Mouse (Mus musculus): Measurements from ENCODE around the gene Zic5. TPM values are rescaled to one million over a fixed set of nuclear protein-coding genes. Genes with fewer than 3 reads are reported as not detected.
A peak's percentile ranks its signal among the peaks of the same experiment; 100 is the strongest.

Gene Zic5
- polyA plus RNA-seq, 1 experiment from 2014 or later, result 0.06 TPM

DNA sequence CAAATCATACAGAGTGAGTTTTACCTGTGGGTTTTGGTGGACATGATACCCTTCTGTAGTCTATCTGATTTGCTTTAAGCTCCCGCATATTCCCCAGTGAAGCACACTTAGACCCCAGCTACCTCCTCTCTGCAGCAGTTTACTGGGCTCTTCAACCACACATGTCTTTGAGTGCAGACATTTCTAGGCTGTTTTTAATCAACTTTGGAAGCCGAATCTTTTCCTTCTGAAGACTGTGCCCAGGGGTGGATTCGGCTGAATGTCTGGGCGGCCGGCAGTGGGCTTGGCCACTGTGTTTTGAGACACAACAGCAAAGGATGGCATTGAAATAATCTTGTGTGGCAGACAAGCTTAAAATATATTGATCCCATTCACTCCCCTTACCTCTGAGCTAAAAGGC lies 21.9 kb upstream of the Zic5 start:
- H3K4me3 ChIP-seq (ENCODE audit: low read length), result no peak overlapping the region
- no peak overlapping the region for H3K27ac ChIP-seq (ENCODE audit: low read length)
- no peaks in the 10 kb centered on the region for H3K36me3 ChIP-seq (ENCODE audit: insufficient read depth, low read length)
- no peak overlapping the region for H3K9ac ChIP-seq (replicated peaks; ENCODE audit: low read length)
- H3K4me1 ChIP-seq (ENCODE audit: insufficient read depth, low read length), result peaks cover 4% of the 10 kb centered on the region; the same call in 1 of the 2 replicates
- WGBS, result 1% methylated on average over 5 of the region's 5 CpGs
- H3K4me2 ChIP-seq (replicated peaks; ENCODE audit: low read depth, low read length), result no peak overlapping the region
- H3K9me3 ChIP-seq (ENCODE audit: low read length), result no peaks in the 10 kb centered on the region
- peaks cover 81% of the 10 kb centered on the region for H3K27me3 ChIP-seq (ENCODE audit: insufficient read depth, low read length)
- ATAC-seq (ENCODE audit: low FRiP score, low TSS enrichment), result no peak

DNA sequence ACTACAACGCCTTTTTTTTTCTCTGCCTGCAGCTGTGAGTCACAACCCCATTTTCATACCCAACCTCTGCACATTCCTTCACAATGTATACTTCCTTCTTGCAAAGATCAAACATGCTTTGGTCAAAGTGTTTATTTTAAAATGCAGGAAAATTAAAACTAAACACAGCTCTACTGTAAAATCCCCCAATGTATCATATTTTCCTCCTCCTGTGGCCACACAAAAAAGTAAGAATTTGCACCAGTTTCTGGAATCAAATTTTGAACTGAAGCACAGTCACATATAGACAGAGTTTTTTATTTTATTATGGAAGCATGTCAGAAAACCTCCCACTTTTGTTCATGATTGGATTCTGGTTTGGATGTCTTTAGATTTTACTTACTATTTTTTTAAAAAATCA lies 21.1 kb upstream of the Zic5 start:
- ATAC-seq (ENCODE audit: low FRiP score, low TSS enrichment), result no peak
- 0% methylated on average over 1 of the region's 1 CpGs for WGBS
- peaks cover 4% of the 10 kb centered on the region; the same call in 1 of the 2 replicates for H3K4me1 ChIP-seq (ENCODE audit: insufficient read depth, low read length)
- no peaks in the 10 kb centered on the region for H3K9me3 ChIP-seq (ENCODE audit: low read length)
- no peaks in the 10 kb centered on the region for H3K36me3 ChIP-seq (ENCODE audit: insufficient read depth, low read length)
- H3K4me3 ChIP-seq (ENCODE audit: low read length), result no peak overlapping the region
- no peak overlapping the region for H3K4me2 ChIP-seq (replicated peaks; ENCODE audit: low read depth, low read length)
- H3K9ac ChIP-seq (replicated peaks; ENCODE audit: low read length), result no peak overlapping the region
- H3K27ac ChIP-seq (ENCODE audit: low read length), result no peak overlapping the region
- H3K27me3 ChIP-seq (ENCODE audit: insufficient read depth, low read length), result peaks cover 86% of the 10 kb centered on the region

DNA sequence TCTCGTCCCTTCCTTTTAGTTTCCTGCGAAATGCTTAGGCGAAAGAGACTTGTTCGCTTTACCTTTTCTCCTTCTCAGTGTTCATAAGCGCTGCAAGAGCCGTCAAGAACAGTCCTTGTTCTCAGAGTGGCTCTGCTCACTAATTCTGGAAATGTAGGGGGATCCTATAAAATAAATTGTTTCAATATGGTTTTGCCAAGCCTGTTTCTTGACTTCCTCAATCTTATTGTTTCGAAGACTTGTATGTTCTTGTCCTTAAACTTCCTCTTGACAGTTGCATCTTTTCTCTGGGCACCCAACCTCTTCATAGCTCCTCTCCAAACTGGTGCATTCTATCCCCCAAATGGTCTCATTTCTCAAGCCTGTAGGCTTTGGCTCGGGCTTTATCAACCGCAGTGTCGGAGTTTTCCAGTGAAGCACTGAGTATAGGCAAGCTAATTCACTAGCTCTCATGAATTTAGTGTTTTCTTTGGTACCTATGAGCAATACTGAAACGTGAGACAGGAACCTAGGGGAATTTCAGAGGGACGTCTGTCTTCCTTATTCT lies 20.2 kb upstream of the Zic5 start:
- Histone ChIP-seq H3K4me3 (ENCODE audit: low read length) (no peak overlapping the region), H3K36me3 (ENCODE audit: insufficient read depth, low read length) (no peaks in the 10 kb centered on the region), H3K27me3 (ENCODE audit: insufficient read depth, low read length) (peaks cover 86% of the 10 kb centered on the region), H3K4me1 (ENCODE audit: insufficient read depth, low read length) (peaks cover 2% of the 10 kb centered on the region; the same call in 1 of the 2 replicates), H3K27ac (ENCODE audit: low read length) (no peak overlapping the region), H3K4me2 (replicated peaks; ENCODE audit: low read depth, low read length) (no peak overlapping the region), H3K9me3 (ENCODE audit: low read length) (no peaks in the 10 kb centered on the region), H3K9ac (replicated peaks; ENCODE audit: low read length) (no peak overlapping the region)
- 2% methylated on average over 12 of the region's 12 CpGs for WGBS
- ATAC-seq (ENCODE audit: low FRiP score, low TSS enrichment), result no peak

DNA sequence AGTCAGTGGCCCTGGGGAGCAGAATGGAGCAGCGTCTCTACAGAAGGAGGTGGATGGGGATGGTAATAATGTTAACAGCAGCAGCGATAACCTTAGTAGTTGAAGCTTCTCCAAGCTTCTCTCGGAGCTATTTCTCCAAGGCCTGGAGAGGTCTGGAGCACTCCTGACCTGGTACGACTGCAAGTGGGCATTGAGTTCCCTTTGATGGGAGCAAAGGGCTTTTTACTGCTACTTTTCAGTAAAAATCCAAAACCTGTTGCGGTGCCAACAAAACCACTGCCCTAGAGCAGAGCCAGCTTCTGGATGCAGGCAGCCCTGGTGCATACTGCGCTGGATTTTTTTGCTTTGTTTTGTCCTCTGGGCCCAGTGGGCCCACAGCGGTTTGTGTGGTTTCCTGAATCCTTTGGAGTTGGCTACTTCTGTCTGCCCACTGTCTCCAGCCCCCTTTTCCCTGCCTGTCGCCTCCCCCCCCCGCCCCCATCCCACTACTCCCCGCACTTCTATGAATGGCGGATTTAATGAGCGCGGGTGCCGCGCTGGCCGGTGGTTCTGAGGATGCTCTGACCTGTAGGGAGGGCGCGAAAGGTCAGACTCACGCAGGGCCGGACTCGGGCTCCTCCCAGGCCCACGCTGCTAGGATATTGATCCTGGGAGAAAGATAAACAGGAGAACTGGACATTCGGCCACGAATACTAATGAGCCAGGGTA lies 19.5 kb upstream of the Zic5 start:
- H3K27ac ChIP-seq (ENCODE audit: low read length), result no peak overlapping the region
- no peak overlapping the region for H3K4me2 ChIP-seq (replicated peaks; ENCODE audit: low read depth, low read length)
- no peaks in the 10 kb centered on the region for H3K9me3 ChIP-seq (ENCODE audit: low read length)
- 1% methylated on average over 24 of the region's 24 CpGs for WGBS
- H3K9ac ChIP-seq (replicated peaks; ENCODE audit: low read length), result no peak overlapping the region
- no peak for ATAC-seq (ENCODE audit: low FRiP score, low TSS enrichment)
- H3K27me3 ChIP-seq (ENCODE audit: insufficient read depth, low read length), result peaks cover 85% of the 10 kb centered on the region
- no peaks in the 10 kb centered on the region for H3K4me1 ChIP-seq (ENCODE audit: insufficient read depth, low read length)
- no peaks in the 10 kb centered on the region for H3K36me3 ChIP-seq (ENCODE audit: insufficient read depth, low read length)
- H3K4me3 ChIP-seq (ENCODE audit: low read length), result no peak overlapping the region

DNA sequence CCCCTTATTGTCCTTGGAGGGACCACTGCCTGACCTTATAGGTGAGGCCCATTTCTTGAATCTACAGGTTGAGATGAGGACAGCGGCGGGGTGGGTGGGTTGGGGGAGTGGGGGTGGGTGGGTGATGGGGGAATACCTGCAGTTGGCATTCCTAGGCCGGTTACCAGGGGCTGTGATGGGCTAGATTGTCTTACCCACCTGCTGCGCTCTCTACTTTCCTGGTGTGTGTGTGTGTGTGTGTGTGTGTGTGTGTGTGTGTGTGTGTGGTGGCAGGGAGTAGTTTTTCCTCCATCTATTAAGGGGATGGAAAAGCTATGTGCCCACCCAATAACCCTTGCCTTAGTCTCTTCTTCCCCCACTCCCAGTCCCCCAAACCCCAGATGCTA lies 19.0 kb upstream of the Zic5 start:
- ATAC-seq (ENCODE audit: low FRiP score, low TSS enrichment), result no peak
- WGBS, result 2% methylated on average over 4 of the region's 4 CpGs
- no peaks in the 10 kb centered on the region for H3K4me1 ChIP-seq (ENCODE audit: insufficient read depth, low read length)
- peaks cover 86% of the 10 kb centered on the region for H3K27me3 ChIP-seq (ENCODE audit: insufficient read depth, low read length)
- no peak overlapping the region for H3K4me2 ChIP-seq (replicated peaks; ENCODE audit: low read depth, low read length)
- no peak overlapping the region for H3K9ac ChIP-seq (replicated peaks; ENCODE audit: low read length)
- no peaks in the 10 kb centered on the region for H3K9me3 ChIP-seq (ENCODE audit: low read length)
- no peaks in the 10 kb centered on the region for H3K36me3 ChIP-seq (ENCODE audit: insufficient read depth, low read length)
- no peak overlapping the region for H3K27ac ChIP-seq (ENCODE audit: low read length)
- H3K4me3 ChIP-seq (ENCODE audit: low read length), result no peak overlapping the region

DNA sequence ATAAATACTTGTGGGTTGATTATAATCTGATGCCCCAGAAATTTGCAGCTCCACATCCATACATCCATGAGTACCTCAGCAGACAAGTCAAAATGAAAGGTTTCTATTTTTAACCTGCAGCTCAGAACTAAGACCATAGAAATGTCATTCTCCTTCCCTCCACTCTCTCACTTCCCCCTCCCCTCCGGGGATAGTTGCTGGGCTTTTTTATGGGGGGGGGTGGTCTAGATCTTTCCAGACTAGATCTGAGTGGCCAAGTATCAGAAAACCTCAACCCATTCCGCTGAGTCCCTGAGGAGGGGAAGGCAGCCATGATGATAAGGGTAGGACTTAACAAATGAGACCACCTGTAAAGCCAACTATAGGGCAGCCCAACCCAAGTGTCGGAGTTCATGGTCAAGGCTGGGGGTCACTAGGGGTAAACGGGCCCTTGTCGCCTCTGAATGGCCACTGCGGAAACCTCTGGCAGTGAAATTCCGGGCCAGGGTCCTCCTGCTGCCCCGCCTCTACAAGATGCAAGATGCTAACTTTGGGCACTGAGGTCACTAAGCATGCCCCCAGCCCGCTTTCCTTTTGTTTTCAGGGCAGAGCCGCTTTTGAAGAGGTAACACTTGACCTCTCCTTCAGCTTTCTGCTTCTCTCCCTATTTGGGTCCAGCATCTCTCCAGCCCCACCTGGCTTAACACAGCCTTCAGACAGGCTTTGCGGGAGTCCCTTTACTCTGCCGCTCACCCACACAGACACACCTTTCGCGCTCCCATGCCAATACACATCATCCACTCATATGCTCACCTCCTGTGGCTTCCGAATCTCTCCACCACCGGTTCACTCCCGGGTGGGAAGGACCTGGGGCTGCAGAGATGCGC lies 18.3 kb upstream of the Zic5 start:
- H3K27ac ChIP-seq (ENCODE audit: low read length), result no peak overlapping the region
- H3K4me1 ChIP-seq (ENCODE audit: insufficient read depth, low read length), result peaks cover 3% of the 10 kb centered on the region; the same call in 1 of the 2 replicates
- no peaks in the 10 kb centered on the region for H3K9me3 ChIP-seq (ENCODE audit: low read length)
- no peak for ATAC-seq (ENCODE audit: low FRiP score, low TSS enrichment)
- peaks cover 86% of the 10 kb centered on the region for H3K27me3 ChIP-seq (ENCODE audit: insufficient read depth, low read length)
- H3K4me3 ChIP-seq (ENCODE audit: low read length), result no peak overlapping the region
- H3K36me3 ChIP-seq (ENCODE audit: insufficient read depth, low read length), result no peaks in the 10 kb centered on the region
- H3K4me2 ChIP-seq (replicated peaks; ENCODE audit: low read depth, low read length), result no peak overlapping the region
- no peak overlapping the region for H3K9ac ChIP-seq (replicated peaks; ENCODE audit: low read length)
- WGBS, result 2% methylated on average over 18 of the region's 18 CpGs

DNA sequence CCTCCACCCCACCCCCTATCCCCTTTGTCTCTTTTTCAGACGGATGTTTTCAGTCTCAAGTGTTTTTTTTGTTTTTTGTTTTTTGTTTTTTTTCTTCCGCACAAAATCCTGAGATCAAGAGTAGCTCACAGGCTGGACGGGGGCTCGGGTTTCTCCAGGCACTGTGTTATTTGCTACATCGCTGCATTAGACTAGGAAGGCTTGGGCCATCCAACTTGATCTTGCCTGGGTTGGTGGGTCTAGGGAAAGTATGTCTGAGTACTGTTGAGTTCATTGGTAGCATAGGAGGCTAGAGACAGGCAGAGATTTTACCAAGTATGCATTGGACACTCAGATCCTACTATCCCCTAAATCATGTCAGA lies 17.5 kb upstream of the Zic5 start:
- 4% methylated on average over 5 of the region's 5 CpGs for WGBS

DNA sequence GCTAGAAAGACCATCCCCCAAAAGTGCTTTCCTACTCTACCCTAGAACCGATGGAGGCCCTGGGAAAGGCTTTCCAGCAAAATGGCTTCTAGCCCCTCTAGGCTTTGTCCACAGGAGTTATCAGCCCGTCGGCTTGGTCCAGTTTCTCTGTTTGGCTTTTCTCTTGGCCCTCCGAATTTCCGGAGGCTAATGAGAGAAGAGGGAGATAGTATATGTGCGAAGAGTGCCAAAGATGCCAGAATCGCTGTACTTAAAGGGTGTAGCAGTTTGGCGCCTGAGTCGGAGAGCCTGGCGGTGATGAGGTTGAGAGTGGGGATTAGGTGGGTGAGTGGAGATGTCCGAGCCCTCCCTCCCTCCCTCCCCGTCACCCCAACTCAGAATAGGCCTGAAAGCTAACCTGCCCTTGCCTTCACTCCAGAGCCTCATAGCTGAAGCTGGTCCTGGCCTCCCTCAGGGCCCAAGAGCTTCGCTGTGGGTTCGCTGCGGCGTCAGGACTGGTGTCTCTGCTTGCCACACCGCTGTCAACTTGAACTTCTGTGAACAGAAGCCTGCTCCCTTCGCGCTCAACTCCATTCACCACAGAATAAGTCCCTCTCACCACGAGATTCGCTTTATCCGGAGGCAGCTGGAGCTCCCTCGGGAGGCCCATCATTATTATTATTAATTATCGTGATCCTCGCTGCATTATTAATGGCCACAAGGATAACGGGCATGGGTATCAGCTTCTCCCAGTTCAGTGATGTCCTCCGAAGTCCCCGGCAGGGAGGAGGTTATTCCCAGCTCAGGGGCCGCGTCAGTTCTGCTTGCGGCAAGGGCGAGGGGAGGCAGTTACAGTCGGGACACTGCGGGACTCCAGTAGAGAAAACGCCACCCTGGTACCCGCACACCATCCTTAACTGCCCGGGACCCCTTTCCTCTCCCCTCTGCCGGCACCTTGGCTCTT lies 16.9 kb upstream of the Zic5 start:
- no peak; the same call in 1 of the 2 replicates for ATAC-seq (ENCODE audit: low FRiP score, low TSS enrichment)
- Histone ChIP-seq H3K9ac (replicated peaks; ENCODE audit: low read length) (no peak overlapping the region), H3K9me3 (ENCODE audit: low read length) (no peaks in the 10 kb centered on the region), H3K36me3 (ENCODE audit: insufficient read depth, low read length) (no peaks in the 10 kb centered on the region), H3K4me3 (ENCODE audit: low read length) (no peak overlapping the region), H3K27me3 (ENCODE audit: insufficient read depth, low read length) (peaks cover 95% of the 10 kb centered on the region), H3K4me2 (replicated peaks; ENCODE audit: low read depth, low read length) (no peak overlapping the region), H3K27ac (ENCODE audit: low read length) (no peak overlapping the region), H3K4me1 (ENCODE audit: insufficient read depth, low read length) (peaks cover 3% of the 10 kb centered on the region; the same call in 1 of the 2 replicates)
- under 1% methylated on average over 38 of the region's 38 CpGs for WGBS

More for the DNA sequence above, 17.5 kb upstream of the Zic5 start:
- peaks cover 3% of the 10 kb centered on the region; the same call in 1 of the 2 replicates for H3K4me1 ChIP-seq (ENCODE audit: insufficient read depth, low read length)
- peaks cover 92% of the 10 kb centered on the region for H3K27me3 ChIP-seq (ENCODE audit: insufficient read depth, low read length)
- no peak overlapping the region for H3K4me2 ChIP-seq (replicated peaks; ENCODE audit: low read depth, low read length)
- H3K36me3 ChIP-seq (ENCODE audit: insufficient read depth, low read length), result no peaks in the 10 kb centered on the region
- no peak overlapping the region for H3K4me3 ChIP-seq (ENCODE audit: low read length)
- no peak overlapping the region for H3K27ac ChIP-seq (ENCODE audit: low read length)
- H3K9me3 ChIP-seq (ENCODE audit: low read length), result no peaks in the 10 kb centered on the region
- H3K9ac ChIP-seq (replicated peaks; ENCODE audit: low read length), result no peak overlapping the region
- ATAC-seq (ENCODE audit: low FRiP score, low TSS enrichment), result no peak

DNA sequence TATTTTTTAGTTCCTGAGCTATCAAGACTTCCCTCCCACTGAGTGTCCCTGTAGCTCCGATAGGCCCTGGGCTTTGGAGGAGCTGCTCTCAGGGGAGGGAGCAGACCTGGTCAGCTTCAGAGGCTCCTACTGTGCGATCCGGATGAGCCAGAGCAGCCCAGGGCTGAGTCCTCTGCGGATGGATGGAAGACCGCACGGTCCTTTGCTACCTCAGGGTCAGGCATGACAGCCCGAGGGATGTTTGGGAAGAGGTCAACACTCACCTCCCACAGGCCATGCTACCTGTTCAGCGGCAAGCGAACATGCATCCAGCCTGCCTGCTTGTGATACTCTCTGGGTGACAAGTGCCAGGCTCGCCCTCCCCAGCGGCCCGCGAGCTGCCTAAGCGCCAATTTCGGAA lies 15.7 kb upstream of the Zic5 start:
- Histone ChIP-seq H3K9ac (replicated peaks; ENCODE audit: low read length) (no peak overlapping the region), H3K4me2 (replicated peaks; ENCODE audit: low read depth, low read length) (no peak overlapping the region), H3K27me3 (ENCODE audit: insufficient read depth, low read length) (peaks cover 98% of the 10 kb centered on the region), H3K9me3 (ENCODE audit: low read length) (no peaks in the 10 kb centered on the region), H3K27ac (ENCODE audit: low read length) (no peak overlapping the region), H3K4me1 (ENCODE audit: insufficient read depth, low read length) (peaks cover 3% of the 10 kb centered on the region), H3K4me3 (ENCODE audit: low read length) (no peak overlapping the region), H3K36me3 (ENCODE audit: insufficient read depth, low read length) (no peaks in the 10 kb centered on the region)
- 2% methylated on average over 15 of the region's 15 CpGs for WGBS
- ATAC-seq (ENCODE audit: low FRiP score, low TSS enrichment), result peak; percentile 29; the same call in 1 of the 2 replicates

All from kidney, embryonic 16.5 days (tissue).